Mouse (Mus musculus) CD4-positive naive resting alpha-beta T cell, adult 76 days (primary cell): ENCODE measurements around the gene Ube2o. TPM values are rescaled to one million over a fixed set of nuclear protein-coding genes. Genes with fewer than 3 reads are reported as not detected.

Source experiments
- total RNA-seq: library from RNA; stranded (reverse); gene quantifications from one replicate; pipeline ENCODE4 v1.2.4, GENCODE M21; 2023

Ube2o gene
- 26.8 TPM for total RNA-seq

GRCm38 (mm10) chr11:116581376-116581814 lies at the start of gene Ube2o:
Ube2o (minus strand) TSS chr11:116581447.

GRCm38 (mm10) chr11:116626299-116627071 lies 45.2 kb upstream of the Ube2o start, which contains the start of gene Rhbdf2:
Rhbdf2 (minus strand) TSS chr11:116627019.

GRCm38 (mm10) chr11:116586310-116586709 lies 5.1 kb upstream of the Ube2o start, which contains the start of gene Aanat:
Aanat (plus strand) TSS chr11:116586432.

GRCm38 (mm10) chr11:116530187-116531147 lies 50.8 kb downstream of the Ube2o start, which contains the start of gene Sphk1:
Sphk1 (plus strand) TSS chr11:116530925.

GRCm38 (mm10) chr11:116493795-116494252 lies 87.4 kb downstream of the Ube2o start, which contains the start of gene Prpsap1:
Prpsap1 (minus strand) TSS chr11:116494202.

Other genes starting within 250 kb of the Ube2o start
- 0.29 TPM for gene Foxj1, start 246.0 kb downstream of the Ube2o start, total RNA-seq
- 13.9 TPM for gene Rnf157, start 168.4 kb downstream of the Ube2o start, total RNA-seq
- gene Ubald2, start 147.4 kb downstream of the Ube2o start, total RNA-seq: 149 TPM
- gene Qrich2, start 115.2 kb downstream of the Ube2o start, total RNA-seq: 0.73 TPM
- gene Prpsap1, start 87.2 kb downstream of the Ube2o start, total RNA-seq: 63.7 TPM
- 0.32 TPM for gene Sphk1, start 50.5 kb downstream of the Ube2o start, total RNA-seq
- gene Aanat, start 5.0 kb upstream of the Ube2o start, total RNA-seq: not detected
- 18.9 TPM for gene Rhbdf2, start 45.6 kb upstream of the Ube2o start, total RNA-seq
- not detected for gene Prcd, start 72.1 kb upstream of the Ube2o start, total RNA-seq
- not detected for gene Cygb, start 72.9 kb upstream of the Ube2o start, total RNA-seq
- not detected for gene St6galnac1, start 194.1 kb upstream of the Ube2o start, total RNA-seq
- gene Mxra7, start 246.6 kb upstream of the Ube2o start, total RNA-seq: not detected